Mouse (Mus musculus) liver, embryonic 16.5 days (tissue): ENCODE results near the gene Gm10720. TPM values are rescaled to one million over a fixed set of nuclear protein-coding genes. Genes with fewer than 3 reads are reported as not detected.
"Not testable (repeated sequence)": the region's sequence is repeated elsewhere in the genome, so short reads cannot be mapped to it uniquely, and the experiment has no call there.

ENCODE experiments used
- ATAC-seq: fragments of 200-750 bp; cut with Nextera tagmentation; 2 replicates; pipeline ENCODE4 v1.8.0; 2017; ENCODE audit warnings: low read depth, mild to moderate bottlenecking, moderate number of reproducible peaks, moderate library complexity
- H3K27ac ChIP-seq: fragments of 300-500 bp; sonication (generic); 2 replicates; pipeline ENCODE4 v1.5.1; 2014; ENCODE audit warnings: mild to moderate bottlenecking, low read length
- H3K27me3 ChIP-seq: fragments of 300-500 bp; sonication (generic); 2 replicates; pipeline ENCODE4 v1.6.1; 2014; ENCODE audit warnings: low read depth, low read length, mixed read lengths; ENCODE audit not compliant: control insufficient read depth, insufficient read depth
- H3K36me3 ChIP-seq: fragments of 300-500 bp; sonication (generic); 2 replicates; pipeline ENCODE4 v1.6.1; 2014; ENCODE audit warnings: mild to moderate bottlenecking; ENCODE audit not compliant: control insufficient read depth, insufficient read depth
- H3K4me1 ChIP-seq: fragments of 300-500 bp; sonication (generic); 2 replicates; pipeline ENCODE4 v1.6.1; 2014; ENCODE audit warnings: low read depth, low read length, mixed read lengths; ENCODE audit not compliant: control insufficient read depth
- H3K4me2 ChIP-seq: fragments of 300-500 bp; sonication (generic); 2 replicates; pipeline ENCODE4 v1.6.1; 2014; ENCODE audit warnings: low read depth, low read length, mixed read lengths
- H3K4me3 ChIP-seq: fragments of 300-500 bp; sonication (generic); 2 replicates; pipeline ENCODE4 v1.5.1; 2014; ENCODE audit warnings: low read depth, mild to moderate bottlenecking, low read length
- H3K9ac ChIP-seq: fragments of 300-500 bp; sonication (generic); 2 replicates; pipeline ENCODE4 v1.6.1; 2014; ENCODE audit warnings: low read depth, low read length
- H3K9me3 ChIP-seq: fragments of 300-500 bp; sonication (generic); replicated peaks from 2 replicates; pipeline ENCODE4 v1.6.1; 2016; ENCODE audit warnings: low read length; ENCODE audit not compliant: control insufficient read depth
- WGBS: fragments of 180-500 bp; shearing (Covaris S2); extraction: QIAGEN DNeasy Blood & Tissue Kit; methylation state at CpG from one replicate; pipeline ENCODE4 v1.1.7; 2014; ENCODE audit not compliant: insufficient replicate concordance; 5-methylcytosine and 5-hydroxymethylcytosine counted together
- polyA plus RNA-seq: library from polyadenylated mRNA; unstranded; fragments of >200 nt; fragmentation: Nextera tagmentation; extraction: Ambion mirVana; gene quantifications from 2 replicates; pipeline ENCODE4 v1.2.1, GENCODE M21; 2015

Gm10720 gene
- polyA plus RNA-seq, 1 experiment from 2014 or later: not detected

DNA sequence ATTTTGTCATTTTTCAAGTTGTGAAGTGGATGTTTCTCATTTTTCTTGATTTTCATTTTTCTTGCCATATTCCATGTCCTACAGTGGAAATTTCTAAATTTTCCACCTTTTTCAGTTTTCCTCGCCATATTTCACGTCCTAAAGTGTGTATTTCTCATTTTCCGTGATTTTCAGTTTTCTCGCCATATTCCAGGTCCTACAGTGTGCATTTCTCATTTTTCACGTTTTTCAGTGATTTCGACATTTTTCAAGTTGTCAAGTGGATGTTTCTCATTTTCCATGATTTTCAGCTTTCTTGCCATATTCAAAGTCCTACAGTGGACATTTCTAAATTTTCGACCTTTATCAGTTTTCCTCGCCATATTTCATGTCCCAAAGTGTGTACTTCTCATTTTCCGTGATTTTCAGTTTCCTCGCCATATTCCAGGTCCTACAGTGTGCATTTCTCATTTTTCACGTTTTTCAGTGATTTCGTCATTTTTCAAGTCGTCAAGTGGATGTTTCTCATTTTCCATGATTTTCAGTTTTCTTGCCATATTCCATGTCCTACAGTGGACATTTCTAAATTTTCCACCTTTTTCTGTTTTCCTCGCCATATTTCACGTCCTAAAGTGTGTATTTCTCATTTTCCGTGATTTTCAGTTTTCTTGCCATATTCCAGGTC lies 8.7 kb downstream of the Gm10720 start:
- not testable (repeated sequence) for H3K9ac ChIP-seq, H3K36me3 ChIP-seq, H3K4me1 ChIP-seq, H3K4me2 ChIP-seq, H3K27ac ChIP-seq, H3K4me3 ChIP-seq, ATAC-seq, H3K27me3 ChIP-seq, H3K9me3 ChIP-seq
- whole genome bisulfite sequencing: 48% methylated on average over 14 of the region's 16 CpGs

DNA sequence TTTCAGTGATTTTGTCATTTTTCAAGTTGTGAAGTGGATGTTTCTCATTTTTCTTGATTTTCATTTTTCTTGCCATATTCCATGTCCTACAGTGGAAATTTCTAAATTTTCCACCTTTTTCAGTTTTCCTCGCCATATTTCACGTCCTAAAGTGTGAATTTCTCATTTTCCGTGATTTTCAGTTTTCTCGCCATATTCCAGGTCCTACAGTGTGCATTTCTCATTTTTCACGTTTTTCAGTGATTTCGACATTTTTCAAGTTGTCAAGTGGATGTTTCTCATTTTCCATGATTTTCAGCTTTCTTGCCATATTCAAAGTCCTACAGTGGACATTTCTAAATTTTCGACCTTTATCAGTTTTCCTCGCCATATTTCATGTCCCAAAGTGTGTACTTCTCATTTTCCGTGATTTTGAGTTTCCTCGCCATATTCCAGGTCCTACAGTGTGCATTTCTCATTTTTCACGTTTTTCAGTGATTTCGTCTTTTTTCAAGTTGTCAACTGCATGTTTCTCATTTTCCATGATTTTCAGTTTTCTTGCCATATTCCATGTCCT lies 9.5 kb downstream of the Gm10720 start, which contains the start of gene Gm10717:
Gene Gm10717 (plus strand): TSS at position 506 of the 556 bp plus-strand sequence.
- H3K27me3 ChIP-seq, ATAC-seq, H3K4me2 ChIP-seq, H3K9ac ChIP-seq, H3K9me3 ChIP-seq, H3K27ac ChIP-seq, H3K4me3 ChIP-seq, H3K36me3 ChIP-seq, H3K4me1 ChIP-seq: not testable (repeated sequence)
- 63% methylated on average over 12 of the region's 12 CpGs for WGBS

DNA sequence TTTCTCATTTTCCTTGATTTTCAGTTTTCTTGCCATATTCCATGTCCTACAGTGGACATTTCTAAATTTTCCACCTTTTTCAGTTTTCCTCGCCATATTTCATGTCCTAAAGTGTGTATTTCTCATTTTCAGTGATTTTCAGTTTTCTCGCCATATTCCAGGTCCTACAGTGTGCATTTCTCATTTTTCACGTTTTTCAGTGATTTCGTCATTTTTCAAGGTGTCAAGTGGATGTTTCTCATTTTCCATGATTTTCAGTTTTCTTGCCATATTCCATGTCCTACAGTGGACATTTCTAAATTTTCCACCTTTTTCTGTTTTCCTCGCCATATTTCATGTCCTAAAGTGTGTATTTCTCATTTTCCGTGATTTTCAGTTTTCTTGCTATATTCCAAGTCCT lies 10.2 kb downstream of the Gm10720 start:
- H3K27me3 ChIP-seq, H3K9ac ChIP-seq, H3K9me3 ChIP-seq, H3K36me3 ChIP-seq, H3K4me1 ChIP-seq, ATAC-seq, H3K27ac ChIP-seq, H3K4me2 ChIP-seq, H3K4me3 ChIP-seq: not testable (repeated sequence)
- WGBS: 49% methylated on average over 4 of the region's 6 CpGs

GRCm38 (mm10) chr9:3026136-3026535 lies 10.7 kb downstream of the Gm10720 start:
- not testable (repeated sequence) for H3K27ac ChIP-seq, H3K4me1 ChIP-seq, H3K27me3 ChIP-seq, H3K4me2 ChIP-seq, H3K36me3 ChIP-seq, H3K9me3 ChIP-seq, H3K9ac ChIP-seq, ATAC-seq, H3K4me3 ChIP-seq
- 56% methylated on average over 5 of the region's 5 CpGs for WGBS

- not testable (repeated sequence) for ATAC-seq, H3K27ac ChIP-seq, H3K4me2 ChIP-seq, H3K27me3 ChIP-seq, H3K36me3 ChIP-seq, H3K4me3 ChIP-seq, H3K9ac ChIP-seq, H3K4me1 ChIP-seq, H3K9me3 ChIP-seq
- WGBS: 57% methylated on average over 9 of the region's 9 CpGs
Measured at GRCm38 (mm10) chr9:3026741-3027140, 11.3 kb downstream of the Gm10720 start.

- not testable (repeated sequence) for H3K9ac ChIP-seq, H3K36me3 ChIP-seq, H3K4me2 ChIP-seq, H3K27ac ChIP-seq, H3K9me3 ChIP-seq, H3K4me3 ChIP-seq, H3K4me1 ChIP-seq, H3K27me3 ChIP-seq, ATAC-seq
- WGBS: 54% methylated on average over 9 of the region's 9 CpGs
Measured at GRCm38 (mm10) chr9:3027200-3027599, 11.7 kb downstream of the Gm10720 start.

GRCm38 (mm10) chr9:3029276-3030000 lies 14.0 kb downstream of the Gm10720 start:
- H3K27me3 ChIP-seq, H3K4me2 ChIP-seq, H3K4me3 ChIP-seq, H3K9ac ChIP-seq, H3K9me3 ChIP-seq, H3K36me3 ChIP-seq, H3K27ac ChIP-seq, ATAC-seq, H3K4me1 ChIP-seq: not testable (repeated sequence)
- 53% methylated on average over 12 of the region's 16 CpGs for WGBS

DNA sequence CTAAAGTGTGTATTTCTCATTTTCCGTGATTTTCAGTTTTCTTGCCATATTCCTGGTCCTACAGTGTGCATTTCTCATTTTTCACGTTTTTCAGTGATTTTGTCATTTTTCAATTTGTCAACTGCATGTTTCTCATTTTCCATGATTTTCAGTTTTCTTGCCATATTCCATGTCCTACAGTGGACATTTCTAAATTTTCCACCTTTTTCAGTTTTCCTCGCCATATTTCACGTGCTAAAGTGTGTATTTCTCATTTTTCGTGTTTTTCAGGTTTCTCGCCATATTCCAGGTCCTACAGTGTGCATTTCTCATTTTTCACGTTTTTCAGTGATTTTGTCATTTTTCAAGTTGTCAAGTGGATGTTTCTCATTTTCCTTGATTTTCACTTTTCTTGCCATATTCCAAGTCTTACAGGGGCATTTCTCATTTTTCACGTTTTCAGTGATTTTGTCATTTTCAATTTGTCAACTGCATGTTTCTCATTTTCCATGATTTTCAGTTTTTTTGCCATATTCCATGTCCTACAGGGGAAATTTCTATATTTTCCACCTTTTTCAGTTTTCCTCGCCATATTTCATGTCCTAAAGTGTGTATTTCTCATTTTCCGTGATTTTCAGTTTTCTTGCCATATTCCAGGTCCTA lies 15.3 kb downstream of the Gm10720 start:
- not testable (repeated sequence) for H3K4me1 ChIP-seq, H3K27ac ChIP-seq, H3K4me3 ChIP-seq, H3K36me3 ChIP-seq, H3K9ac ChIP-seq, H3K27me3 ChIP-seq, H3K4me2 ChIP-seq, ATAC-seq, H3K9me3 ChIP-seq
- WGBS: 48% methylated on average over 2 of the region's 10 CpGs

- H3K4me3 ChIP-seq, H3K27ac ChIP-seq, H3K27me3 ChIP-seq, H3K4me1 ChIP-seq, H3K9me3 ChIP-seq, H3K9ac ChIP-seq, ATAC-seq, H3K4me2 ChIP-seq, H3K36me3 ChIP-seq: not testable (repeated sequence)
- no CpG with 5 or more reads among the region's 8 CpGs for WGBS
Measured at GRCm38 (mm10) chr9:3034299-3034698, 18.8 kb downstream of the Gm10720 start, which contains the start of gene Gm17535. Gene Gm17535 (plus strand): TSS chr9:3034599.
